Mouse (Mus musculus): ENCODE measurements around the gene Trpm3.

DNA sequence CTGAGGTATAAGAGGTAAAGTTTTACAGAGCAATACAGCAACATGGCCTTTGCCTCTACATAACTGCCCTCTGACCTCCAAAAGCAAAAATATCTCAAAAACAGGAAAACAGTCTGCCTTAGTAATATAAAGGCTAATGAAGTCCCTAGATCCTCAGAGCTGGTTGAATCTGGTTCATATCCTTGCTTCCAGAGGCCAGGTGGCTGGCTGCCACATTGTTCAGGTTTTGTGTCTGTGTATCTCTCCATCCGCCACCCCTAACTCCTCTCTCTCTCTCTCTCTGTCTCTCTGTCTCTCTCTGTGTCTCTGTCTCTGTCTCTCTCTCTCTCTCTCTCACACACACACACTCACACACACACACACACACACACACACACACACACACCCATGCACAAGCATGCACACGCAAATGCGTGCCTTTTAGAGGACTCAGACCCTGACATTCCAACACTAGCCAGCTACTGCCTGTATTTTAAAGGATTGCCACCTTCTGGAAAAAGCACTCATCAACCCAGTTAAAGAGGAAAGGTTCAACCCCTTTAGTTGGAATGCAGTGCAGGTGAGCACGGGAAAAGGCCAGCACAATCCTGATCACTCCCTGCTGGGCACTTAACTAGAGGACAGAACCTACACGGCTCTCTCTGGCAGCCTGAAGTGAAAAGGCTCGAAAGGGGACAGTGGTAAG lies 902.8 kb downstream of the Trpm3 start:
- TF ChIP-seq CTCF (IDR thresholded peaks at IDR 0.05; ENCODE audit: low read depth, low read length): no peak
- TF ChIP-seq TAL1 (conservative IDR thresholded peaks at IDR 0.05; ENCODE audit: low read depth, low read length): no peak
- TF ChIP-seq GATA1 (IDR thresholded peaks at IDR 0.05; ENCODE audit: borderline replicate concordance, low read length): no peak
